Mouse (Mus musculus): ENCODE measurements around the gene Gm9821.

- TF ChIP-seq TAL1 (IDR thresholded peaks at IDR 0.05; ENCODE audit: low read length): no peak
- no peak for TF ChIP-seq GATA1 (IDR thresholded peaks at IDR 0.05; ENCODE audit: low read length)
Measured at GRCm38 (mm10) chr2:91961901-91962761, 16.6 kb downstream of the Gm9821 start.
